Mouse (Mus musculus) embryonic fibroblast, embryonic 13.5 days (primary cell): ENCODE data around the gene Gm960.

Experiments
- CTCF ChIP-seq: IDR thresholded peaks from 2 replicates; pipeline ENCODE4 v1.5.1; 2011; ENCODE audit warnings: mild to moderate bottlenecking, control low read depth, low read length, moderate library complexity, borderline replicate concordance; ENCODE audit not compliant: insufficient read depth
- POLR2A ChIP-seq: IDR thresholded peaks from 2 replicates; pipeline ENCODE4 v1.6.1; 2011; ENCODE audit warnings: low read depth, mild to moderate bottlenecking, control low read depth, low read length, moderate library complexity

DNA sequence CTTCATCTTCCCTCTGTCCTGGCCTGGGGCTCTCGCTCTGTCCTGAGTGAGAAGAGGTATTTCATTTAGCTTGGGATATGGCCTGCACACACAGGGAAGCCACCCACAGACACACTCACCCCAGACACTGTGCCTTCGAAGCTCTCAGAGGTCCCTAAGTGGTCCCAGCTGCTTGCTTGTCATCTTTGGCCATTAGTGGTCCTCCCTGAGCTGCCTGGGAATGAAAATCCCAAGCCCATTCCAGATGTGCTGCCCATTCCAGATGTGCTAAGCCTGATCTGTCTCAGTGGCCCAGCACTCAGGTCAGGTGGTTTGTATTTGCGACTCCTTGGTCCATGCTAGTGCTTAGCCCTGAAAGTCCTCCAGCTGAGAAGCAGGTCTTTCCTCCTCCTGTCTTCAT, 15.4 kb upstream of the Gm960 start:
- TF ChIP-seq CTCF (no peak), POLR2A (no peak)
